Mouse (Mus musculus): ENCODE measurements around the gene Tspan1. TPM values are rescaled to one million over a fixed set of nuclear protein-coding genes. Genes with fewer than 3 reads are reported as not detected.

Tspan1 gene
- total and polyA plus RNA-seq, 3 experiments = 0.08 TPM; not detected in 2

GRCm38 (mm10) chr4:116151238-116151637 lies 16.2 kb downstream of the Tspan1 start, which contains the start of gene Lurap1:
Lurap1 (minus strand) TSS chr4:116151338.
- Histone ChIP-seq H3K9ac (ENCODE audit: insufficient read depth, low read depth) (peak within 1 kb of the TSS; percentile 97), H3K4me1 (ENCODE audit: control insufficient read depth in 1 of 2, insufficient read depth in 2 of 2) (peaks cover 6 to 18% of the 10 kb centered on the region in 2 experiments; a peak in 2 of 4 replicates), H3K9me3 (replicated peaks; ENCODE audit: low read length) (peaks cover 5% of the 10 kb centered on the region), H3K79me2 (replicated peaks; ENCODE audit: control insufficient read depth, extremely low read depth, insufficient read depth, poor library complexity, severe bottlenecking) (peaks cover 11% of the 10 kb centered on the region), H3K27me3 (replicated peaks) (no peaks in the 10 kb centered on the region), H3K4me3 (replicated peaks in 1 of 3; ENCODE audit: low read depth in 2 of 3, low read length in 2 of 3, poor library complexity in 1 of 3) (peak within 1 kb of the TSS; percentile 71 to 87 (median 84)), H3K4me2 (ENCODE audit: insufficient read depth, low read depth, poor library complexity, severe bottlenecking) (peak within 1 kb of the TSS; percentile 91), H3K27ac (ENCODE audit: insufficient read depth, low read depth) (no peak within 1 kb of the TSS), H3K36me3 (replicated peaks in 1 of 2; ENCODE audit: control insufficient read depth in 1 of 2, insufficient read depth in 1 of 2, low read length in 1 of 2) (peaks cover 43 to 48% of the 10 kb centered on the region in 2 experiments)
- in situ Hi-C loops (cut with MboI; ENCODE audit: low pct_ligation_motif_present, low pct_unique_long_range_greater_than_20kb, low sequenced_read_pairs) = loop anchor here (25.0 kb wide), 2 partner anchors 186 to 661 kb away; partner anchors contain the start of genes Hpdl, Mutyh and Toe1
- DNase-seq (ENCODE audit: extremely low read depth) = no peak
- TF ChIP-seq CHD2 (IDR thresholded peaks at IDR 0.05; ENCODE audit: low read length) = no peak
- no peak for TF ChIP-seq USF1 (IDR thresholded peaks at IDR 0.05; ENCODE audit: low read depth, low read length)
- 0 out of 2 replicates have a peak, but pooled peaks have one; percentile 51 for TF ChIP-seq MXI1 (IDR thresholded peaks at IDR 0.05; ENCODE audit: low read depth, low read length)
- dilution Hi-C loops (cut with MboI; ENCODE audit: extremely low pct_ligation_motif_present, extremely low pct_unique_long_range_greater_than_20kb, low sequenced_read_pairs) = no loop called here

- in situ Hi-C loops (cut with MboI; ENCODE audit: low pct_ligation_motif_present, low pct_unique_long_range_greater_than_20kb, low sequenced_read_pairs) = loop anchor here (25.0 kb wide), 2 partner anchors 186 to 661 kb away; partner anchors contain the start of genes Hpdl, Mutyh and Toe1
- H3K27ac ChIP-seq (ENCODE audit: insufficient read depth, low read depth) = no peak overlapping the region
Measured at GRCm38 (mm10) chr4:116150862-116151221, 16.6 kb downstream of the Tspan1 start.

GRCm38 (mm10) chr4:116150156-116150861 lies 17.1 kb downstream of the Tspan1 start:
- Histone ChIP-seq H3K36me3 (replicated peaks in 1 of 2; ENCODE audit: control insufficient read depth in 1 of 2, insufficient read depth in 1 of 2, low read length in 1 of 2) (peaks cover 33 to 39% of the 10 kb centered on the region in 2 experiments), H3K4me1 (ENCODE audit: control insufficient read depth in 1 of 2, insufficient read depth in 2 of 2) (peaks cover 6 to 18% of the 10 kb centered on the region in 2 experiments; a peak in 2 of 4 replicates), H3K27me3 (replicated peaks) (no peaks in the 10 kb centered on the region), H3K9ac (ENCODE audit: insufficient read depth, low read depth) (peak overlapping the region; percentile 97), H3K79me2 (replicated peaks; ENCODE audit: control insufficient read depth, extremely low read depth, insufficient read depth, poor library complexity, severe bottlenecking) (peaks cover 11% of the 10 kb centered on the region), H3K9me3 (replicated peaks; ENCODE audit: low read length) (peaks cover 5% of the 10 kb centered on the region), H3K27ac (ENCODE audit: insufficient read depth, low read depth) (no peak overlapping the region), H3K4me3 (replicated peaks in 1 of 3; ENCODE audit: low read depth in 2 of 3, low read length in 2 of 3, poor library complexity in 1 of 3) (peak overlapping the region; percentile 71 to 87 (median 84)), H3K4me2 (ENCODE audit: insufficient read depth, low read depth, poor library complexity, severe bottlenecking) (peak overlapping the region; percentile 91)
- in situ Hi-C loops (cut with MboI; ENCODE audit: low pct_ligation_motif_present, low pct_unique_long_range_greater_than_20kb, low sequenced_read_pairs) (loop anchor here (25.0 kb wide), 2 partner anchors 187 to 662 kb away; partner anchors contain the start of genes Hpdl, Mutyh and Toe1), dilution Hi-C loops (cut with MboI; ENCODE audit: extremely low pct_ligation_motif_present, extremely low pct_unique_long_range_greater_than_20kb, low sequenced_read_pairs) (no loop called here)
- DNase-seq (ENCODE audit: extremely low read depth) = no peak
- TF ChIP-seq BHLHE40 (IDR thresholded peaks at IDR 0.05; ENCODE audit: low read depth, low read length) = no peak
- no peak for TF ChIP-seq KAT2A (IDR thresholded peaks at IDR 0.05; ENCODE audit: insufficient replicate concordance, low read length)
- TF ChIP-seq CHD2 (IDR thresholded peaks at IDR 0.05; ENCODE audit: low read length) = no peak
- no peak for TF ChIP-seq USF1 (IDR thresholded peaks at IDR 0.05; ENCODE audit: low read depth, low read length)
- TF ChIP-seq ZKSCAN1 (IDR thresholded peaks at IDR 0.05; ENCODE audit: borderline replicate concordance, low read depth, low read length) = no peak
- no peak for TF ChIP-seq SMC3 (IDR thresholded peaks at IDR 0.05; ENCODE audit: low read depth, low read length)
- no peak for TF ChIP-seq JUN (IDR thresholded peaks at IDR 0.05; ENCODE audit: insufficient read depth, low read depth, low read length)
- TF ChIP-seq EP300 (IDR thresholded peaks at IDR 0.05; ENCODE audit: low read length) = no peak
- TF ChIP-seq MEF2A (IDR thresholded peaks at IDR 0.05; ENCODE audit: borderline replicate concordance, low read depth, low read length) = no peak
- peak; percentile 92 for TF ChIP-seq POLR2A (IDR thresholded peaks at IDR 0.05; ENCODE audit: low read depth, low read length)
- peak; percentile 84 for TF ChIP-seq NELFE (IDR thresholded peaks at IDR 0.05; ENCODE audit: low read depth, low read length)
- TF ChIP-seq RCOR1 (conservative IDR thresholded peaks at IDR 0.05; ENCODE audit: low read depth, low read length) = no peak; the same call in 1 of the 2 replicates
- TF ChIP-seq ETS1 (conservative IDR thresholded peaks at IDR 0.05; ENCODE audit: low read depth, low read length) = no peak
- TF ChIP-seq USF2 (conservative IDR thresholded peaks at IDR 0.05; ENCODE audit: low read depth, low read length) = no peak
- no peak for TF ChIP-seq E2F4 (IDR thresholded peaks at IDR 0.05; ENCODE audit: insufficient replicate concordance, low read depth, low read length)
- peak; percentile 64; the same call in 1 of the 2 replicates for TF ChIP-seq POLR2AphosphoS2 (IDR thresholded peaks at IDR 0.05; ENCODE audit: low read depth, low read length)
- TF ChIP-seq ZNF384 (IDR thresholded peaks at IDR 0.05; ENCODE audit: low read depth, low read length) = no peak
- peak; percentile 81 for TF ChIP-seq MXI1 (IDR thresholded peaks at IDR 0.05; ENCODE audit: low read depth, low read length)
- TF ChIP-seq MYC (IDR thresholded peaks at IDR 0.05; ENCODE audit: low read depth, low read length) = peak; percentile 28; the same call in 1 of the 2 replicates
- peak; percentile 59; the same call in 1 of the 2 replicates for TF ChIP-seq TCF12 (IDR thresholded peaks at IDR 0.05; ENCODE audit: low read depth, low read length)
- no peak for TF ChIP-seq ELF1 (IDR thresholded peaks at IDR 0.05; ENCODE audit: low read depth, low read length)

More at GRCm38 (mm10) chr4:116150862-116151221, 16.6 kb downstream of the Tspan1 start:
- H3K4me1 ChIP-seq (ENCODE audit: control insufficient read depth in 1 of 2, insufficient read depth in 2 of 2) = peaks cover 6 to 18% of the 10 kb centered on the region in 2 experiments; a peak in 2 of 4 replicates
- H3K9ac ChIP-seq (ENCODE audit: insufficient read depth, low read depth) = peak overlapping the region; percentile 97
- H3K79me2 ChIP-seq (replicated peaks; ENCODE audit: control insufficient read depth, extremely low read depth, insufficient read depth, poor library complexity, severe bottlenecking) = peaks cover 11% of the 10 kb centered on the region
- peaks cover 39 to 44% of the 10 kb centered on the region in 2 experiments for H3K36me3 ChIP-seq (replicated peaks in 1 of 2; ENCODE audit: control insufficient read depth in 1 of 2, insufficient read depth in 1 of 2, low read length in 1 of 2)
- no peaks in the 10 kb centered on the region for H3K27me3 ChIP-seq (replicated peaks)
- peak overlapping the region; percentile 91 for H3K4me2 ChIP-seq (ENCODE audit: insufficient read depth, low read depth, poor library complexity, severe bottlenecking)
- peak overlapping the region; percentile 69 to 87 (median 84) for H3K4me3 ChIP-seq (replicated peaks in 1 of 3; ENCODE audit: low read depth in 2 of 3, low read length in 2 of 3, poor library complexity in 1 of 3)
- dilution Hi-C loops (cut with MboI; ENCODE audit: extremely low pct_ligation_motif_present, extremely low pct_unique_long_range_greater_than_20kb, low sequenced_read_pairs) = no loop called here
- peaks cover 5% of the 10 kb centered on the region for H3K9me3 ChIP-seq (replicated peaks; ENCODE audit: low read length)
- no peak for DNase-seq (ENCODE audit: extremely low read depth)
- TF ChIP-seq MAX (IDR thresholded peaks at IDR 0.05; ENCODE audit: low read length) = 0 out of 2 replicates have a peak, but pooled peaks have one; percentile 29
- no peak for TF ChIP-seq USF2 (conservative IDR thresholded peaks at IDR 0.05; ENCODE audit: low read depth, low read length)
- TF ChIP-seq TCF12 (IDR thresholded peaks at IDR 0.05; ENCODE audit: low read depth, low read length) = no peak
- no peak for TF ChIP-seq MAZ (IDR thresholded peaks at IDR 0.05; ENCODE audit: low read depth, low read length)

All from CH12.LX (cell line).